Mouse (Mus musculus) stomach, postnatal 0 days (tissue): ENCODE results near the gene Hoxb4. TPM values are rescaled to one million over a fixed set of nuclear protein-coding genes. Genes with fewer than 3 reads are reported as not detected.

Source experiments
- ATAC-seq: fragments of 200-750 bp; cut with Nextera tagmentation; 2 replicates; pipeline ENCODE4 v1.8.0; 2017; ENCODE audit not compliant: low FRiP score, low TSS enrichment
- DNase-seq: peaks from one replicate; pipeline ENCODE4 v3.0.0-alpha.2; 2016; ENCODE audit warnings: low spot score
- H3K27ac ChIP-seq: fragments of 300-500 bp; sonication (generic); replicated peaks from 2 replicates; pipeline ENCODE4 v1.5.1; 2014; ENCODE audit warnings: mild to moderate bottlenecking, control low read depth
- H3K27me3 ChIP-seq: fragments of 300-500 bp; sonication (generic); 2 replicates; pipeline ENCODE4 v1.6.1; 2014; ENCODE audit warnings: low read length; ENCODE audit not compliant: control insufficient read depth, insufficient read depth
- H3K36me3 ChIP-seq: fragments of 300-500 bp; sonication (generic); 2 replicates; pipeline ENCODE4 v1.6.1; 2014; ENCODE audit warnings: low read length, mixed read lengths; ENCODE audit not compliant: control insufficient read depth, insufficient read depth
- H3K4me1 ChIP-seq: fragments of 300-500 bp; sonication (generic); replicated peaks from 2 replicates; pipeline ENCODE4 v1.6.1; 2014; ENCODE audit warnings: antibody characterized with exemption; ENCODE audit not compliant: control insufficient read depth, insufficient read depth
- H3K4me2 ChIP-seq: fragments of 300-500 bp; sonication (generic); replicated peaks from 2 replicates; pipeline ENCODE4 v1.6.1; 2014; ENCODE audit warnings: low read depth, mild to moderate bottlenecking, control low read depth, moderate library complexity
- H3K4me3 ChIP-seq: fragments of 300-500 bp; sonication (generic); 2 replicates; pipeline ENCODE4 v1.5.1; 2014; ENCODE audit warnings: low read depth, low read length, control low read depth
- H3K9ac ChIP-seq: fragments of 300-500 bp; sonication (generic); 2 replicates; pipeline ENCODE4 v1.6.1; 2014; ENCODE audit warnings: mild to moderate bottlenecking, low read length, control low read depth, mixed read lengths
- H3K9me3 ChIP-seq: fragments of 300-500 bp; sonication (generic); 2 replicates; pipeline ENCODE4 v1.6.1; 2016; ENCODE audit warnings: low read length; ENCODE audit not compliant: control insufficient read depth
- CTCF ChIP-seq: IDR thresholded peaks from 2 replicates; pipeline ENCODE4 v1.5.1; 2016; ENCODE audit warnings: antibody characterized with exemption, low read depth, mild to moderate bottlenecking, moderate library complexity
- EP300 ChIP-seq: optimal IDR thresholded peaks from 2 replicates; pipeline ENCODE3; 2016; ENCODE audit warnings: antibody characterized with exemption
- WGBS: fragments of 180-500 bp; shearing (Covaris S2); extraction: QIAGEN DNeasy Blood & Tissue Kit; methylation state at CpG from one replicate; pipeline ENCODE4 v1.1.7; 2014; 5-methylcytosine and 5-hydroxymethylcytosine counted together
- polyA plus RNA-seq: library from polyadenylated mRNA; unstranded; fragments of >200 nt; fragmentation: Nextera tagmentation; extraction: Ambion mirVana; gene quantifications from 2 replicates; pipeline ENCODE4 v1.2.1, GENCODE M21; 2015

Hoxb4 gene
- polyA plus RNA-seq, 1 experiment from 2014 or later = 1.6 TPM

- 19% methylated on average over 6 of the region's 6 CpGs for WGBS
- H3K4me1 ChIP-seq = no peaks in the 10 kb centered on the region
- DNase-seq (no peak), ATAC-seq (no peak)
- no peaks in the 10 kb centered on the region for H3K36me3 ChIP-seq
- peak overlapping the region; percentile 64 for H3K4me2 ChIP-seq
- TF ChIP-seq CTCF = no peak
- TF ChIP-seq EP300 = no peak
- H3K4me3 ChIP-seq = peak overlapping the region; percentile 14
- peak overlapping the region; percentile 84 for H3K27ac ChIP-seq
- H3K9me3 ChIP-seq = no peaks in the 10 kb centered on the region
- H3K27me3 ChIP-seq = no peaks in the 10 kb centered on the region; the same call in 1 of the 2 replicates
- H3K9ac ChIP-seq = peak overlapping the region; percentile 53
Observed at GRCm38 (mm10) chr11:96322738-96323137, 4.7 kb downstream of the Hoxb4 start.

- Histone ChIP-seq H3K9me3 (no peaks in the 10 kb centered on the region), H3K9ac (peak within 1 kb of the TSS; percentile 53), H3K4me2 (peak within 1 kb of the TSS; percentile 64), H3K4me3 (peak within 1 kb of the TSS; percentile 24), H3K4me1 (no peaks in the 10 kb centered on the region), H3K27me3 (no peaks in the 10 kb centered on the region; the same call in 1 of the 2 replicates), H3K36me3 (no peaks in the 10 kb centered on the region), H3K27ac (peak within 1 kb of the TSS; percentile 84)
- TF ChIP-seq EP300 (no peak), CTCF (no peak)
- no peak for DNase-seq
- no peak for ATAC-seq
- WGBS = 32% methylated on average over 10 of the region's 10 CpGs
Observed at GRCm38 (mm10) chr11:96323154-96323553, 5.1 kb downstream of the Hoxb4 start, which contains the start of gene Hoxb3. Gene Hoxb3 (plus strand): TSS chr11:96323326.

GRCm38 (mm10) chr11:96324125-96324524, 6.1 kb downstream of the Hoxb4 start:
- H3K4me3 ChIP-seq = peak overlapping the region; percentile 24
- H3K4me1 ChIP-seq = no peaks in the 10 kb centered on the region
- no peaks in the 10 kb centered on the region for H3K9me3 ChIP-seq
- H3K36me3 ChIP-seq = no peaks in the 10 kb centered on the region
- DNase-seq (no peak), ATAC-seq (no peak)
- no peaks in the 10 kb centered on the region; the same call in 1 of the 2 replicates for H3K27me3 ChIP-seq
- TF ChIP-seq EP300 = no peak
- no peak for TF ChIP-seq CTCF
- WGBS = 8% methylated on average over 5 of the region's 5 CpGs
- H3K27ac ChIP-seq = peak overlapping the region; percentile 84
- H3K9ac ChIP-seq = peak overlapping the region; percentile 51
- peak overlapping the region; percentile 64 for H3K4me2 ChIP-seq

- H3K36me3 ChIP-seq = no peaks in the 10 kb centered on the region
Observed at GRCm38 (mm10) chr11:96324965-96325364, 6.9 kb downstream of the Hoxb4 start.

GRCm38 (mm10) chr11:96325747-96326212, 7.7 kb downstream of the Hoxb4 start:
- H3K4me1 ChIP-seq = no peaks in the 10 kb centered on the region
- no peaks in the 10 kb centered on the region for H3K36me3 ChIP-seq
- H3K9me3 ChIP-seq = no peaks in the 10 kb centered on the region
- peak overlapping the region; percentile 70 for H3K9ac ChIP-seq
- H3K4me3 ChIP-seq = peak overlapping the region; percentile 31
- 33% methylated on average over 22 of the region's 22 CpGs for WGBS
- peak overlapping the region; percentile 84 for H3K27ac ChIP-seq
- no peaks in the 10 kb centered on the region; the same call in 1 of the 2 replicates for H3K27me3 ChIP-seq
- ATAC-seq (no peak), DNase-seq (no peak)
- no peak for TF ChIP-seq EP300
- TF ChIP-seq CTCF = no peak
- H3K4me2 ChIP-seq = peak overlapping the region; percentile 64

More at GRCm38 (mm10) chr11:96324965-96325364, 6.9 kb downstream of the Hoxb4 start:
- Histone ChIP-seq H3K4me1 (no peaks in the 10 kb centered on the region), H3K27ac (peak overlapping the region; percentile 84), H3K4me3 (peak overlapping the region; percentile 31), H3K9ac (peak overlapping the region; percentile 70), H3K9me3 (no peaks in the 10 kb centered on the region), H3K27me3 (no peaks in the 10 kb centered on the region; the same call in 1 of the 2 replicates), H3K4me2 (peak overlapping the region; percentile 64)
- ATAC-seq (no peak), DNase-seq (no peak)
- 17% methylated on average over 8 of the region's 8 CpGs for WGBS
- TF ChIP-seq CTCF (no peak), EP300 (no peak)

- no peaks in the 10 kb centered on the region for H3K36me3 ChIP-seq
- ATAC-seq = 0 out of 2 replicates have a peak, but pooled peaks have one; percentile 10
- peak overlapping the region; percentile 64 for H3K4me2 ChIP-seq
- 0 out of 2 replicates have a peak, but pooled peaks cover under 1% of the 10 kb centered on the region for H3K4me1 ChIP-seq
- TF ChIP-seq CTCF = no peak
- TF ChIP-seq EP300 = no peak
- H3K9me3 ChIP-seq = no peaks in the 10 kb centered on the region
- no peaks in the 10 kb centered on the region; the same call in 1 of the 2 replicates for H3K27me3 ChIP-seq
- no peak for DNase-seq
- H3K4me3 ChIP-seq = peak overlapping the region; percentile 31
- peak overlapping the region; percentile 70 for H3K9ac ChIP-seq
- peak overlapping the region; percentile 84 for H3K27ac ChIP-seq
- WGBS = 21% methylated on average over 12 of the region's 12 CpGs
Observed at GRCm38 (mm10) chr11:96326705-96327104, 8.6 kb downstream of the Hoxb4 start.
